ENCODE assay signal across 8 mouse cellular contexts in the genomic region with DNA sequence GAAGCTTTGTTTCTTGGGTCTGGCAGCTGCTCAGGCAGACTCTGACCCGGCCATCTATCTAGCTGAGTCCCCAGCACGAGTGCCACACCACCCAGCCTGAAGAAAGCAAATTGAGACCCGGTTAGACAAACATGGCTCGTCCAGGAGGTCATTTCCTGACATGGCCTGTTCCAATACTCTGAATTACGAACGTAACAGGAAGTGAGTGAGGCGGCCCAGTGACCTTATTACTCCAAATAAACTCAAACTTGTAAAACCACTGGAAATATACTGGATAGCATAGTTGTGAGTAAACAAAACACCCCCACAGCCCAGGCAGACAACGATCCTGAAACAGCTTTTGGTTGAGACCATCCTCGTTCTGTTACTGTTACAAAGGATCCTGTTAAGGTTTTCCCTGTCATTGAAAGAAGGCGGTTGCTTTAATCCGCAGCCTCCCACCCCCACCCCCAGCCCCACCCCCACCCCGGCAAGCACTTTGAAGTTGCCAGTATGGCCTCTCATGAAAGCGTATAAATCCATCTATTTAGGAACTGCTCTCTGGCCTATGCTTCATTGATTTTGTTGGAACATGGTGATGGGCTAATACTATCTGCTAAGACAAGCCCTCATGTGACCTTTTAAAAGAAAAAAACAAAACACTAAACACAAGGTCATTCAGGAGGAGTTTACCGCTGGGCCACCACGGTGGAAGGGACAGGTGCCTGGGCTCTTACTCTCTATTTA. TPM values are rescaled to one million over a fixed set of nuclear protein-coding genes. Genes with fewer than 3 reads are reported as not detected.
DNase-seq lines count a peak whose midpoint lies in the region; ATAC-seq and TF ChIP-seq lines count a peak whose summit lies in the region.

No protein-coding gene starts in this region.

- DNase-seq in layer of hippocampus, adult 2 months (ENCODE audit: low spot score in 2 of 2) = no peak
- no peak for DNase-seq in layer of hippocampus, postnatal 14 days (ENCODE audit: low spot score in 2 of 2)
- peak; percentile 65 for DNase-seq in heart, adult 8-10 months (ENCODE audit: low spot score)
- peak; percentile 58 for DNase-seq in kidney, adult 18-20 months
- peak; percentile 81 for DNase-seq in yolk sac, embryonic 10.5 days (ENCODE audit: low spot score)
- no peak for DNase-seq in right cerebral cortex, postnatal 25 days
- no peak for DNase-seq in T-cell, adult 2 months (ENCODE audit: low spot score)

- peak overlapping the region; percentile 16; the same call in 1 of the 2 replicates for H3K4me2 ChIP-seq in lung, embryonic 15.5 days

- H3K36me3 ChIP-seq in lung, embryonic 15.5 days = peaks cover 16% of the 10 kb centered on the region

- no peaks in the 10 kb centered on the region for H3K9me3 ChIP-seq in lung, embryonic 15.5 days

- H3K4me3 ChIP-seq in layer of hippocampus, adult 2 months = no peak overlapping the region
- no peak overlapping the region for H3K4me3 ChIP-seq in lung, embryonic 15.5 days

- H3K27me3 ChIP-seq in lung, embryonic 15.5 days = no peaks in the 10 kb centered on the region

- peaks cover 60% of the 10 kb centered on the region for H3K4me1 ChIP-seq in lung, embryonic 15.5 days

- ATAC-seq in lung, embryonic 15.5 days (ENCODE audit: borderline replicate concordance, extremely low read depth, low FRiP score, low TSS enrichment) = peak; percentile 85; the same call in 1 of the 2 replicates

- H3K27ac ChIP-seq in layer of hippocampus, adult 2 months = peak overlapping the region; percentile 78
- H3K27ac ChIP-seq in lung, embryonic 15.5 days = peak overlapping the region; percentile 88

- TF ChIP-seq CTCF in layer of hippocampus, adult 2 months (conservative IDR thresholded peaks at IDR 0.05) = no peak

- no peak overlapping the region for H3K9ac ChIP-seq in lung, embryonic 15.5 days

- 9% methylated on average over 15 of the region's 15 CpGs for WGBS in lung, embryonic 15.5 days

RNA-seq across cellular contexts. Expression of a gene that starts 17.0 kb away (rescaled TPM):
- 10 to 100 TPM; 30.6 to 38.5 TPM for total RNA-seq in layer of hippocampus, adult 2 months (2021)
- 10 to 100 TPM; 73.9 to 80.1 TPM for total RNA-seq in layer of hippocampus, postnatal 14 days (2021)
- 10 to 100 TPM; 12.3 to 13.6 (median 12.4) TPM for total RNA-seq in heart, adult 8-10 months (2022)
- polyA plus RNA-seq in lung, embryonic 15.5 days (2015; fragmentation: Nextera tagmentation; extraction: Ambion mirVana) = 193 and 203 TPM in 2 replicates

Comparison
In these comparisons a context has a peak if more than half of its experiments do, and no peak if none do; other contexts are left out.
1. DNase-seq: peak in heart, adult 8-10 months (single experiment), kidney, adult 18-20 months (single experiment) and yolk sac, embryonic 10.5 days (single experiment); none in layer of hippocampus, adult 2 months (0 of 2), layer of hippocampus, postnatal 14 days (0 of 2), right cerebral cortex, postnatal 25 days (single experiment) and T-cell, adult 2 months (single experiment).